Mouse (Mus musculus): ENCODE measurements around the gene Ush2a. TPM values are rescaled to one million over a fixed set of nuclear protein-coding genes. Genes with fewer than 3 reads are reported as not detected.

The Ush2a gene
- polyA plus RNA-seq, 1 experiment from 2014 or later: 0.12 TPM

DNA sequence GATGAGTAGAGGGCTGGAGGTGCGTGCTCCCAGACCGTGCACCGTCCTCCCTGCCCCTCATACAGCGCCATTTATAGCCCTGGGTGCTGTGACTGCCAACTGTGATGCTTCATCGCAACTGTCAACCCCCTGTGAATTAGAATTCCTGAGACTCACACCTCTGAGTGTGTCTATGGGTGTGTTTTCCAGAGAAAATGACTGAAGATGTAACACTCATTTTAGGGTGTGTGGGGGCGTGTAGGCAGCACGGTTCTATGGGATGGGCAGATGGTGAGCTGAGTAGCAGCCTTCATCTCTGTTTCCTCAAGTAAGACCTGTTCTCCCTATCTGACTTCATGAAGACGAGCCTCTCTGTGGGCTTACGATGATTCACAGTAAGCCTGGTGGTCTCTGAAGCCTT lies 548.8 kb downstream of the Ush2a start:
- Histone ChIP-seq H3K36me3 (ENCODE audit: control insufficient read depth, insufficient read depth, low read length) (no peaks in the 10 kb centered on the region), H3K27me3 (ENCODE audit: control insufficient read depth, insufficient read depth, low read length) (no peaks in the 10 kb centered on the region), H3K4me1 (replicated peaks; ENCODE audit: control insufficient read depth, insufficient read depth, low read length) (no peaks in the 10 kb centered on the region), H3K4me2 (ENCODE audit: low read depth, low read length, severe bottlenecking) (no peak overlapping the region), H3K9me3 (ENCODE audit: control insufficient read depth, low read length) (no peaks in the 10 kb centered on the region), H3K4me3 (ENCODE audit: low read depth, low read length) (no peak overlapping the region), H3K27ac (ENCODE audit: low read depth, low read length) (no peak overlapping the region), H3K9ac (ENCODE audit: low read length) (no peak overlapping the region)
- 90% methylated on average over 9 of the region's 9 CpGs for WGBS
- ATAC-seq (replicated peaks; ENCODE audit: low FRiP score) (no peak), DNase-seq (ENCODE audit: low spot score) (no peak)

- Histone ChIP-seq H3K4me2 (ENCODE audit: low read depth, low read length, severe bottlenecking) (no peak overlapping the region), H3K27me3 (ENCODE audit: control insufficient read depth, insufficient read depth, low read length) (no peaks in the 10 kb centered on the region), H3K9me3 (ENCODE audit: control insufficient read depth, low read length) (no peaks in the 10 kb centered on the region), H3K4me3 (ENCODE audit: low read depth, low read length) (no peak overlapping the region), H3K27ac (ENCODE audit: low read depth, low read length) (no peak overlapping the region), H3K9ac (ENCODE audit: low read length) (no peak overlapping the region), H3K36me3 (ENCODE audit: control insufficient read depth, insufficient read depth, low read length) (no peaks in the 10 kb centered on the region), H3K4me1 (replicated peaks; ENCODE audit: control insufficient read depth, insufficient read depth, low read length) (no peaks in the 10 kb centered on the region)
- ATAC-seq (replicated peaks; ENCODE audit: low FRiP score): no peak
- WGBS: 92% methylated on average over 7 of the region's 7 CpGs
- no peak for DNase-seq (ENCODE audit: low spot score)
These were observed 553.2 kb downstream of the Ush2a start for GRCm38 (mm10) chr1:188815072-188815471.

- H3K4me2 ChIP-seq (ENCODE audit: low read depth, low read length, severe bottlenecking): no peak overlapping the region
- no peak overlapping the region for H3K27ac ChIP-seq (ENCODE audit: low read depth, low read length)
- DNase-seq (ENCODE audit: low spot score): no peak
- H3K27me3 ChIP-seq (ENCODE audit: control insufficient read depth, insufficient read depth, low read length): no peaks in the 10 kb centered on the region
- no peak for ATAC-seq (replicated peaks; ENCODE audit: low FRiP score)
- no peak overlapping the region for H3K9ac ChIP-seq (ENCODE audit: low read length)
- no peaks in the 10 kb centered on the region for H3K4me1 ChIP-seq (replicated peaks; ENCODE audit: control insufficient read depth, insufficient read depth, low read length)
- H3K9me3 ChIP-seq (ENCODE audit: control insufficient read depth, low read length): no peaks in the 10 kb centered on the region
- WGBS: 85% methylated on average over 2 of the region's 2 CpGs
- no peaks in the 10 kb centered on the region for H3K36me3 ChIP-seq (ENCODE audit: control insufficient read depth, insufficient read depth, low read length)
- no peak overlapping the region for H3K4me3 ChIP-seq (ENCODE audit: low read depth, low read length)
These were observed 562.4 kb downstream of the Ush2a start for GRCm38 (mm10) chr1:188824195-188824594.

DNA sequence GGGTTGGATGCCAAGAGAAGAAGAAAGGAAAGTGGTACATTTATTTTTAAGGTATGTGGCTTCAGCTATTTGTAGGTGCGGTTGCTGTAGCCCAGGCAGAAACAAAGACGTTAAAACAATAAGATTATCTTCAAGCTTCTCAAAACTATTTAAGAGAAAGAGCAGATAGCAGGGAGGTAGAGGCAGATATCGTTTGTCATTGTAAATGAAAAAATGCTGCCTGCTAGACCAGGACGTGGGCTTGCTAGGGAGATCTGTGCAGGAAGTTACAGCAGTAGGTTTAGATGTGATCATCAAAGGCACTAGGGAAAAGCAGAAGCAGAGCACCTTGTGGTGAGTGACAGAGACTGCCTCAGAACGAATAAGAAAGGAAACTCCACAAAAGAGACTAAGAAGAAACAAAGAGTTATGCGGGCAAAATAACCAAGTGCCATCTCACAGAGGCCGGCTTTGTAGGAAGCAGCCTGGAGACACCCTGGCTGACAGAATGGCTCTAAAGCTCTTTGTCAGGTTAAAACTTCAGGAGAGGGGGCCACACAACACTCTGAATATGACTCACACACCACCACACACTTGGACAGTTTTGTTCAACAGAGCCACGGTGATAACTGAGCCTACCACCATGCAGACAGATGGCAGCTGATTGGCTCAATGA lies 563.2 kb downstream of the Ush2a start:
- H3K4me3 ChIP-seq (ENCODE audit: low read depth, low read length): no peak overlapping the region
- no peaks in the 10 kb centered on the region for H3K9me3 ChIP-seq (ENCODE audit: control insufficient read depth, low read length)
- H3K4me1 ChIP-seq (replicated peaks; ENCODE audit: control insufficient read depth, insufficient read depth, low read length): no peaks in the 10 kb centered on the region
- H3K4me2 ChIP-seq (ENCODE audit: low read depth, low read length, severe bottlenecking): no peak overlapping the region
- ATAC-seq (replicated peaks; ENCODE audit: low FRiP score) (no peak), DNase-seq (ENCODE audit: low spot score) (no peak)
- WGBS: 83% methylated on average over 8 of the region's 8 CpGs
- H3K36me3 ChIP-seq (ENCODE audit: control insufficient read depth, insufficient read depth, low read length): no peaks in the 10 kb centered on the region
- no peak overlapping the region for H3K9ac ChIP-seq (ENCODE audit: low read length)
- H3K27me3 ChIP-seq (ENCODE audit: control insufficient read depth, insufficient read depth, low read length): no peaks in the 10 kb centered on the region
- H3K27ac ChIP-seq (ENCODE audit: low read depth, low read length): no peak overlapping the region

- 75% methylated on average over 11 of the region's 11 CpGs for WGBS
- no peak overlapping the region for H3K27ac ChIP-seq (ENCODE audit: low read depth, low read length)
- no peak overlapping the region for H3K4me2 ChIP-seq (ENCODE audit: low read depth, low read length, severe bottlenecking)
- DNase-seq (ENCODE audit: low spot score) (no peak), ATAC-seq (replicated peaks; ENCODE audit: low FRiP score) (no peak)
- 0 out of 2 replicates have a peak, but pooled peaks cover 5% of the 10 kb centered on the region for H3K4me1 ChIP-seq (replicated peaks; ENCODE audit: control insufficient read depth, insufficient read depth, low read length)
- H3K9me3 ChIP-seq (ENCODE audit: control insufficient read depth, low read length): no peaks in the 10 kb centered on the region
- H3K36me3 ChIP-seq (ENCODE audit: control insufficient read depth, insufficient read depth, low read length): no peaks in the 10 kb centered on the region
- no peak overlapping the region for H3K9ac ChIP-seq (ENCODE audit: low read length)
- no peaks in the 10 kb centered on the region for H3K27me3 ChIP-seq (ENCODE audit: control insufficient read depth, insufficient read depth, low read length)
- H3K4me3 ChIP-seq (ENCODE audit: low read depth, low read length): no peak overlapping the region
These were observed 568.9 kb downstream of the Ush2a start for GRCm38 (mm10) chr1:188830527-188831407.

DNA sequence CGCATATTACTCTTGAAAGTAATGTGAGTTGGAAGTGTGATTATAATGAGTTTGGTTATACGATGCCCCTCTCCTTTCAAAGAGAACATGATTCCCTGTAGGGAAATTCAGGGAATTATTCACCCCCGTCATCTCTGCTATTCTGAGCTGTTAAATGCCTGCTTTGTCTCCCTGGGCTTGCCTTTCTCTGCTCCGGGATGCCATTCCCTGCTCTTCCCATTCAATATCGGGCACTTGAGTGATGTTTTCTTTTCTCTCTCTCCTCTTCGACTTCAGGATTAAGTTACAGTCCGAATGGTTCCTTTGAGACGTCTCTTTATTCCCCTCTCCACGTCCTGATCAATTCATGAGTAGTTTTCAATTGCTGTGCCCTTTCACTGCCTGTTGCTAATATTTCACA lies 572.1 kb downstream of the Ush2a start:
- no peaks in the 10 kb centered on the region for H3K9me3 ChIP-seq (ENCODE audit: control insufficient read depth, low read length)
- H3K4me3 ChIP-seq (ENCODE audit: low read depth, low read length): no peak overlapping the region
- no peaks in the 10 kb centered on the region for H3K27me3 ChIP-seq (ENCODE audit: control insufficient read depth, insufficient read depth, low read length)
- no peak overlapping the region for H3K9ac ChIP-seq (ENCODE audit: low read length)
- no peak for ATAC-seq (replicated peaks; ENCODE audit: low FRiP score)
- no peak overlapping the region for H3K27ac ChIP-seq (ENCODE audit: low read depth, low read length)
- H3K4me2 ChIP-seq (ENCODE audit: low read depth, low read length, severe bottlenecking): no peak overlapping the region
- DNase-seq (ENCODE audit: low spot score): no peak
- WGBS: 12% methylated on average over 9 of the region's 9 CpGs
- H3K36me3 ChIP-seq (ENCODE audit: control insufficient read depth, insufficient read depth, low read length): no peaks in the 10 kb centered on the region
- H3K4me1 ChIP-seq (replicated peaks; ENCODE audit: control insufficient read depth, insufficient read depth, low read length): 0 out of 2 replicates have a peak, but pooled peaks cover 5% of the 10 kb centered on the region

GRCm38 (mm10) chr1:188834770-188835169 lies 572.9 kb downstream of the Ush2a start:
- Histone ChIP-seq H3K9ac (ENCODE audit: low read length) (no peak overlapping the region), H3K4me3 (ENCODE audit: low read depth, low read length) (no peak overlapping the region), H3K4me1 (replicated peaks; ENCODE audit: control insufficient read depth, insufficient read depth, low read length) (0 out of 2 replicates have a peak, but pooled peaks cover 5% of the 10 kb centered on the region), H3K36me3 (ENCODE audit: control insufficient read depth, insufficient read depth, low read length) (no peaks in the 10 kb centered on the region), H3K9me3 (ENCODE audit: control insufficient read depth, low read length) (no peaks in the 10 kb centered on the region), H3K27me3 (ENCODE audit: control insufficient read depth, insufficient read depth, low read length) (no peaks in the 10 kb centered on the region), H3K4me2 (ENCODE audit: low read depth, low read length, severe bottlenecking) (no peak overlapping the region), H3K27ac (ENCODE audit: low read depth, low read length) (no peak overlapping the region)
- WGBS: 83% methylated on average over 3 of the region's 3 CpGs
- ATAC-seq (replicated peaks; ENCODE audit: low FRiP score) (no peak), DNase-seq (ENCODE audit: low spot score) (no peak)

DNA sequence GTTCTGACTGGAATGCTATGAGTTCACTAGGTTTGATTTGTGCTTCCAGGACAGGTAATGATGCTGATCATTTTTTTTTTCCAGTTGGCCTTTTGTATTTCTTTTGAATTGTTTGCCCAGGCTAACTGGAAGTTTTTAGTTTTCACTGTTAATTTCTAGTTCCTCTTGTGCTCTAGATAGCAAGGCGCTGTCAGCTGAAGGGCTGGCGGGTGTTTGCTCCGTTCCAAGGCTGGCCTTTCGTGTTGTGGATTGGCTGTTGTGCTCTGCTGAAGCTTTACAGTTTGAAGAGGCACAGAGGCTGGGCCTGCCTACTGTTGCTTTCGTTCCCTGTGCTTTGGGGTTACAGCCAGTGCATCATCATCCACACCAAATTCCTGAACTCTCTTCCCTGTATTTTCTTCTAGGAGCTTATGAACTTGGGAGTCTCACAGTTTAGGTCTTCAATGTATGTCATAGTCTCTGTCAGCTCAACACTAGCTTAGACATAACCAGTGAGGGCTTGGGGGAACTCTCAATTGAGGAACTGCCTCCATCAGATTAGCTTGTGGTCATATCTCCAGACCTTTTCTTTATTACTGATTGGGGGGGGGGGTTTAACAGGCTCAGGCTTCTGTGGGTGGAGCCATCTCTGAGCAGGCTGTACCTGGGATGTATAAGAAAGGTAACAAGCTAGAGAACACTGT lies 575.9 kb downstream of the Ush2a start:
- 90% methylated on average over 5 of the region's 5 CpGs for WGBS
- Histone ChIP-seq H3K27ac (ENCODE audit: low read depth, low read length) (no peak overlapping the region), H3K36me3 (ENCODE audit: control insufficient read depth, insufficient read depth, low read length) (no peaks in the 10 kb centered on the region), H3K4me3 (ENCODE audit: low read depth, low read length) (no peak overlapping the region), H3K9me3 (ENCODE audit: control insufficient read depth, low read length) (no peaks in the 10 kb centered on the region), H3K4me2 (ENCODE audit: low read depth, low read length, severe bottlenecking) (no peak overlapping the region), H3K4me1 (replicated peaks; ENCODE audit: control insufficient read depth, insufficient read depth, low read length) (0 out of 2 replicates have a peak, but pooled peaks cover 5% of the 10 kb centered on the region), H3K27me3 (ENCODE audit: control insufficient read depth, insufficient read depth, low read length) (no peaks in the 10 kb centered on the region), H3K9ac (ENCODE audit: low read length) (no peak overlapping the region)
- no peak for ATAC-seq (replicated peaks; ENCODE audit: low FRiP score)
- no peak for DNase-seq (ENCODE audit: low spot score)

Data from forebrain, embryonic 11.5 days (tissue).